Mouse (Mus musculus) liver, adult 2 months (tissue): ENCODE data around the gene Ddr2.
A peak's percentile ranks its signal among the peaks of the same experiment; 100 is the strongest.

Experiments used
- CTCF ChIP-seq: fragments of 200-500 bp; IDR thresholded peaks from 2 replicates; pipeline ENCODE4 v1.5.1; 2011; ENCODE audit warnings: low read depth, low read length, control low read depth
- POLR2A ChIP-seq: fragments of 200-500 bp; IDR thresholded peaks from 2 replicates; pipeline ENCODE4 v1.6.1; 2011; ENCODE audit warnings: low read length, control low read depth; ENCODE audit not compliant: insufficient read depth; ENCODE audit errors: extremely low read depth

- TF ChIP-seq CTCF: no peak
- TF ChIP-seq POLR2A: peak; percentile 67; the same call in 1 of the 2 replicates
Observed at GRCm38 (mm10) chr1:169968792-169969515, 141.6 kb downstream of the Ddr2 start, which contains the start of gene Hsd17b7.
